Mouse (Mus musculus) adrenal gland, postnatal 14 days (tissue): ENCODE data around the gene Fam19a5. TPM values are rescaled to one million over a fixed set of nuclear protein-coding genes. Genes with fewer than 3 reads are reported as not detected.

Experiments
- DNase-seq: peaks from one replicate; pipeline ENCODE4 v3.0.0; 2021; ENCODE audit warnings: mixed read lengths
- total RNA-seq: library from RNA; stranded (reverse); gene quantifications from 2 replicates; pipeline ENCODE4 v1.2.3, GENCODE M21; 2021

The Fam19a5 gene
- total RNA-seq, 1 experiment from 2014 or later, result 7.3 TPM

DNA sequence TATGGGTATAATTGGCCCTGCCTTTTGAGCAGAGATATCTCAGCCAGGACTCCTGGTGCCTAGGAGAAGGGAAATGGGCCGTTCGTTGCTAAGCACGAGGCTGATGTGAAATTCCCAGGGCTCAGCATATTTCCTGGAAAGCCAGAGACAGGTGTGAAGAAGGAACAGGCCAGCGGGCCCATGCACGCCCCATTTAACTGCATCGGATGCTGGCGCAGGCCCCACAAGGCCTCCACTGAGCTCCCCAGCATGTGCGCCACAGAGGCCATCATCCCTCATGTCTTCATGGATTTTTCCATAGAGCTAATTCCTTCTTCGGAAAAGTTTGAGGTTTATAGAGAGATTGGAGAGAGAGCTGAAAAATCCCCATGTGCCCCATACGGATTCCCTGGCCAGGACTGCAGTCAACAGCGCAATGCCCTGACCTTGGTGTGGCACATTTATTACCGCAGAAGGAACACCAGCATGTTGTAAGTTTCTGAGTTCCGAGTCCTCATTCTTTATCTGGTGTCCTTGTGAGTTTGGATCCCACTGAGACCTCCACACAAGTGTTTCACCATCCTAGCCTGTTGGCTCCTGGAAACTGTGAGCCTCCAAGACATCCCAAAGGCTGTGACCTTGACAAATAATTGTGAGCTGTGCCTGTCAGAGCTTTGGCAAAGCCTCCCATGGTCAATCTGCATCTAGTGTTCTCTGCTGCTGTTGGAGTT, 122.1 kb downstream of the Fam19a5 start:
- peak; percentile 51 for DNase-seq

DNA sequence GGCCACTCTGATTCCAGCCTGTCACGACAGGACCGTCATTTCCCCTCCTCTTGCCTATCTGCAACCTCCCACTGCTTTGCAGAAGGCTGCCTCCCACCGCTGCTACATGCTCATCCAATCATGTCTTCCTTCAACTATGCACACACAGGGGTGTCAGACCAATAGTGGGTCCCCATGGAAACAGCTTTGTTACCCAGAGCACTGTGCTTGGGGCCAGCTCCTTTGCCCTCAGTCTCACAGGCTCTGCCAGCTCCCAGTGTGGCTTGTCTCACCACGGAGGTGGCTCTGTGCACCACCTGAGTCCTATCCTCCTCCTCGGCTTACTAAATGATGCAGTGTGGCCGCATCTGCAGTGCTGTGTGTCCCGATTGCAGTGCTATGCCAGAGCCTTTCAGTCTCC, 123.3 kb downstream of the Fam19a5 start:
- DNase-seq, result no peak

DNA sequence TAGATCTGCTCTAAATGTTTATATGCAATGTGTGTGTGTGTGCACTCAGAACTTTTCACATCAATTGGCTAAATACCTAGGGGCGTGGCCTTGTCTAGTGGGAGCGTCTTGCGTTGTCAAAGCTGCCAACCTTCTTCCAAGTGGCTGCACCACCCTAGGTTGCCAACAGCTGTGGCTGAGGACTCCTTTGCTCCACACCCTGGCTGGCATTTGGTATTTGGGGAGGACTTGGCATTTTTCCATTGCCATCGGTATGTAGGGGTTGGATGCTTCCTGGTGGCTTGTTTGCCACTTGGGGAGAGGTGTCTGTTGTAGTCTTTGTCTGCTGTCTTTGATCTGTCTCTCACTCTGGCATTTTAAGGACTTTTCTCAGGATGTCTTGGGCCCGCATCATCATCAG, 124.0 kb downstream of the Fam19a5 start:
- DNase-seq, result no peak

DNA sequence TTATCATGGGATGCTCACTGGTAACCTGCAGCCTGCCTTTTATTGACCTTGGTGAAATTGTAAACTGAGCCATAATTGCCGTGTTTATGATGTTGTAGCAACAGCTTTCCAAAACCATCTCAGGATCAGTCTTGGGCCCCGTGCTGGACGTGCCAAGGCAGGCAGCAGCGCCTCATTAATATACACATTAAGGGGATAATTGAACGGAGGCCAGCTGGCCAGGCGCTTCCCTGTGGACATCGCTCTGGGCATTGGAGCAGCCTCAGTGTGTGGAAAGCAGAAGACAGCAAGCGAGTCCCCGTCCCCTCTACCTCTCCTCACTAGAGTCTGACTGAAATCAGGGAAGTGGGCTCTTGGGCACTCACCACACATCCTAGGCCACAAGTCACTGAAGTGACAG, 127.8 kb downstream of the Fam19a5 start:
- DNase-seq, result no peak

DNA sequence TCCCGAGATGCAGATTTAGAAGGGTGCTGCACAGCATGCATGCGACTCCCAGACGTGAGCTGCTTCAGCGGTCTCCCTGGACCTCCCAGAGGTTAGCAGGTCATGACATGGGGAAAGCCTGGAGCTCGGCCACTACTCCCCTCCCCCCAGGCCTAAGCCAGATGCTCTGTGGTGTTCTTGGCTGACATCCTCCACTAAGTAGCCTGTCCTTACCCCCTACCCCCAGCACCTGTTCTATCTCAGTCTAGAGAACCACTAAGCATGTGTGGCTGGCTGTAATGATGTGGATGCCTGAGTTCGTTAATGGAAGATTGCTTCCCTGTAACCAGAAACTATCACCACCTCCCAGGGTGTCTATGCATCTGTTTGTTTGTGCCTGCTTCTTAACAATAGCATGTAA, 134.6 kb downstream of the Fam19a5 start:
- no peak for DNase-seq

DNA sequence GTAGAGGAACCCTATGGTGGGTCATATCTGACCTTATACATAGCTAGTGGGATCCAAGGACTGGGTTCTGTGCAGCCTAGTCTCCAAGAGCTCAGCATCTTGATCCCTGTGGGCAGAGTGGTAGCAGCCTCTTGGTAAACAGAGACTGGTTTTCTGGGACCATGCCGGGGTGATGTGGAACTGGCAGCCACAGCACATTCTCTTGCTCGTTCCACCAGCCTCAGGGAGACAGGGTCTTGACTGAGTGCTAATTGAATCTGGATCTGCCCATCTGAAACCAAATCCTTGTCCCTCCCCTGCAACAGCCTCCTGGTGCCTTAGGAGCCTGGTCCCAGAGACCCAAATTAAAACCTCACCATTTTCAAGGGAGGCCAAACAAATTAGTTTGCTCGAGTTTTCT, 138.3 kb downstream of the Fam19a5 start:
- no peak for DNase-seq

DNA sequence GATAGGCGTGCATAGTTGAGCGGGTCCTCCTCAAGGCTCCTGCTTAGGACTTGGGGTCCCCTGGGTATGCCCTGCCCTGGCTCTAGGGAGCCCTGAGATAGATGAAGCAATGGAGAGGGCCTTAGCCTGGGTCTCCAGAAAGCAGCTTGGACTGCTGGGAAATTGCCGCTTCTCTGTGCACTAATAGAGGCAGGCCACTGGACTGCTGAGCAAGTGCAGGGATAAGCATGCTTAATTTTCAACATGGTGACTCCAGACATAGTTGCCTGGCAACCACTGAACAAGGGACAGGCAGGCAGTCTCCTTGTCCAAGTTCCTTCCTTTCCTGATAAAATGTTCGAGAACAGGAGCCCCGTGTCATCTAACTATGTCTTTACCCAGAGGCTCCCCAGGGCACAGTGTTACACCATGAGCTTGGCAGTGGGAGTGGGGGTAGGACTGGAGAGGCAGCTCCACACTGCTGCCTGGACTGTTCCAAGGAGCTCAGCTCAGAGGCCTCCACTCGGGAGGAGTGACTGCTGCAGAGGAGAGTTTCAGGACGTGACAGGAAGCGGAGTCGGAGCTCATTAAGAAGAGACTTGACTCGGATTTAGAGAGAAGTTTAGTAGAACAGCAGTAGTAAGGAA, 142.4 kb downstream of the Fam19a5 start:
- peak; percentile 55 for DNase-seq

DNA sequence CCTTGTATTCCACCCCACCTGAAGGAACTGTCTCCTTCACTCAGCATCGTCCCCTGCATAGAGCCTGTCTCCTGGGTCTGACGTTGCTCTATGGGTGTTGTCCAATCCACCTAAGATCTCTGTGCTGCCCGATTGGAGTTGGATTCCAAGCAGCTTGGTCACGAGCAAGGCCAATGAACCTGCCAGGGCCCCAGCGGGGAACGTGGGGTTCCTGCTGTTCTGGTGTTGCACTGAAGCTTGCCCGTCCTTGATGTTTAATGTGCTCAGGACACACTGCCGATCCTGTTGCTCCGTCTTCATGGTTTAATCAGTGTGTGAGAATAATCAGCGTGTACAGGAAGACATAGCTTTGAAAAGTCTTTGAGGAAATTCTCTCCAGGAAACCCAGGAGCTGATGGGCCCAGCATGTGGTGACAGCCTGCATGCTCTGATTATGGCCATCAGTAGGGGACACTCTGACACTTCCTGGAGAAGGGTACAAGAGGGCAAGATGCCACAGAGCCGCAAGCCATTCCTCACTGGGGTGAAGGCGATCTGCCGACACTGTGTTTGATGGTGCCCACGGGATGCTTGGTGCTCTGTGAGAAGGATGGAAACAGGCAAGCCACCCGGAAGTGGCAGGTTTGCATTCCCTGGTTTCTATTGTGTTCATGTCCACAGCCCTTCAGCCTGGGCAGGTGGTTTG, 147.3 kb downstream of the Fam19a5 start:
- DNase-seq, result no peak

DNA sequence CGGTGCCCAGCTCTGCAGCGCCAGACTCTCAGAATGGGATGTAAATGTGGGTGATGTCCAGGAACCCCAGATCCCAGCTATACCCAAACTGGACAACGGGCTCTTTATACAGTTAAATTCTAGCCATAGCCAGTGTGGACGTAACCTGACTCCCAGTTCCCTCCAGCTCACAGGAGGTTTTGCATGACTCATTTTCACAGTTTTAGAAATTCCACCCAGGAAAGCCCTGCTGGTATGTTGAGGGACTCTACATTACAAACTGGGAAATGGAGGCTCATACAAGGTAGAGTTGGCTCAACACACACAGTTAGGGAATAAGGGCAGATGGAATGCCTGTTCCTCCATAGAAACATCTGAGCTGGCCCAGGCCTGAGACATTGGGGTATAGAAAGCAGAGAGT, 147.9 kb downstream of the Fam19a5 start:
- DNase-seq, result no peak

DNA sequence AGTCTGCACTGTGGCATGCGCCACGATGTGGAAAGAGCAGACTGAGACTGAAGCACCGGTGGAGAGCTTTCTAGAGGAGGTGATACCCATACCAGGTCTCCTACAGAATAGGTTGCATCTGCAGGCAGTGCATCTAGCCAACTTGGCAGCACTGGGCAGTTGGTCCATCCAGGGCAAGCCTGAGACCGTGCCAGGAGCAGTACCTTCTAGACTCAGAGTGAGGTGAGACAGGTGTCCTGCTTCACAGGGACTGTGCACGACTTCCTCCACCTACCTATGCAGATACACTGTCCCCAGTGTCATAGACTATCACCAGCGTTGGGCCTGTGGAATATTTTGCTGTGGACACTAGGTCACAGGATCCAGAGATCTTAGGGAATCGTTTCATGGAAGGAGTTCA, 148.3 kb downstream of the Fam19a5 start:
- no peak for DNase-seq

DNA sequence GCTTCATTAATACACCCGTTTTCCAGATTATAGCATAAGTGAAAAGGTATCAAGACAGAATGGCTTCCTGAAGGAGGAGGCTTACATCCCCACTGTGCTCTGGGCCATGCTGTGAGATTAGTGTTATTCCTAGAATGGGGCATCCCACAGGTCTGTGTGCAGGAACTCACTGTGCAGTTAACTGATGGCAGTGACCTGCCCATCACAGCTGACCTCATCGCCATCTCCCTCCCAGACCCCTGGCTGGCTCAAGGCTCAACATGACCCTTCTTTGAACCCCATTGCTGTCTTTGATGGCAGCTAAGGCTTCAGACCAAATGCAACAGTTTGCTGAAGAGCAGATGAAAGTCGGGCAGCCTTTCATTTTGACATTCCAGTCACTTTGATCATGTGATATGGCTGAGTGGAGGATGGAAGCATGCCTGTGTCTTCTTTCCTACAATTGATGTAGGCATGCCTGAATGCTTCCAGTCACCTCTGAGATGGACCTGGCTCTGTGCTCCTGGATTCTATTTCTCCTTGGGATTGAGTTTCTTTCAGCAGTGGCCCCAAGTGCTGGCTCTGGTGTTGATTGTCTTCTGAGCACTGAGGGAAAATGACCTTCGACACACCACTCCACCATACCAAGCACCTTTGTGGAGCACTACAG, 148.9 kb downstream of the Fam19a5 start:
- DNase-seq, result no peak

DNA sequence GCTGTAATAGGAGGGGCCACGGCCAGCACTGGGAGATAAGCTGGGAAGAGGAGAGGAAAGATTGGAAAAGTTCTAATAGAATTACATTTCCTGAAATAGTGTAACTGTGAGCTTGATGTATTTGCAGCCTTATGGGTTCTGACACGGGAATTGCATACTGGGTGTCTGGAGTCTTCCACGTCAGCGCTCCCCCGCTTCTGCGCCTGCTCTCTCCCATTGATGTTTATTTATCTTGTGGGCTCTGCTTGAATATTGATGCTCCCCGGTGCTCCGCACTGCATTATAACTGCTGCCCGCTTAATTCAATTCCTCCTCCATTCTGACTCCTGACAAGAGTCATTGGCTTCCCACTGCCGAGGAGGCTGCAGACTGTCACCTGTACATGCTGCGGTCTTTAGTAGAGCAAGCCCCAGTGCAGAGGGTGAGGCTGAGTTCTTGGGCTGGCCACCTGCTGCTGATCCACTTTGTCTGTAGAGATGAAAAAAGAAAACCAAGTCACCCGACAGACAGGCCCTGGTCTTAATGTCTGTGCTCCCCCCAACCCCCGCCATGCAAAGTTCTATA, 153.4 kb downstream of the Fam19a5 start:
- DNase-seq, result no peak

DNA sequence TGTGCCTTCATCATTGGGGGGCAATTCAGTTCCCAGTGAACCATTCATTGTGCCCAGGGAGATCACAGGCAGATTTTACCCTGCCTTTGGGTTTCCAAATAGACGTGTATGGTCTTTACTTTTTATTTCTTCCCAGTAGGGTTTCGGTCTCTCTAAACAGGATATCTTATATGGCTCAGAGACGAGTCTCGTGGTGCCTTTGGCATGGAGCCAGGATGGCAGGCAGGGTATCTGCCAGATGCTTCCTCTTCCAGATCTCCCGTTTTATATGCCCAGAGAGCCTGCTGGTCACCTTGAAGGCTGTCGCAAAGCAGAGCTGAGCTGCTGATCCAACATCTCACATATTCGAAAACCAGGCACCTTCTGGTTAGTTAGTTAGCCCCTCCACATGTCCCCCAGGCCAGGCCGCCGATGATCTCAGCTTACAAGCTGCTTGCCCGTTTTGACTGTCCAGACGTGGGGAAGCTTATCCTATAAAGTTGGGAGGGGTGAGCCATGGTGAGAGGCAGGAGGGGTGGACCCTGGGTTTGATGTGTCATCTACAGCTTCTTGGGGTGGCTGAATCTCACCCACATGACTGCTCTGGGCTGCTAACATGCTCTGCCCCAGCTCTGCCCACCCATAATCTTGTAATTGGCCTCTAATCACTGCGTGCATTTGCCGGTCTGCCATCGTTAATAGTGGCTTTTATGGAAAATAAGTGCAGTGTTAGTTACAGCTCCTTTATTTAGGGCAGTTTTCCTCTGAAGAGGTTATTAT, 154.6 kb downstream of the Fam19a5 start:
- DNase-seq, result peak; percentile 16

DNA sequence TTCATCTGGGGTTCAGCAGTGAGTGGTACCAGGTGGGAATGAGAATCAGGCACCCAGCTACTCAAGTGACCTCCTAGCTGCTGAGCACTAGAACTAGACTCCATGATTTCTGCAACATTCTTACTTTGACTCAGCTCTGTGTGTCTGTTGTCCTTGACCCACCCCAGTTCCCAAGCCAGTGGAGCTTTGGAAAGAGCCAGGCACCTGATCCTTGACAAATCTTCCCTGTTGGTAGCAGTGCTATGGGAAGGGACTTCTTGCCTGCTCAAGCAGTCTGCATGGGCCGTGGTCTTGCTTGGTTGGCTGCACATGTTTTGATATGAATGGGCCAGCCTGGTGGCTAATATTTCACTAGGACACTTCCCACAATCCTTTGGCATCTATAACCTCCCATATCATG, 158.7 kb downstream of the Fam19a5 start:
- no peak for DNase-seq

DNA sequence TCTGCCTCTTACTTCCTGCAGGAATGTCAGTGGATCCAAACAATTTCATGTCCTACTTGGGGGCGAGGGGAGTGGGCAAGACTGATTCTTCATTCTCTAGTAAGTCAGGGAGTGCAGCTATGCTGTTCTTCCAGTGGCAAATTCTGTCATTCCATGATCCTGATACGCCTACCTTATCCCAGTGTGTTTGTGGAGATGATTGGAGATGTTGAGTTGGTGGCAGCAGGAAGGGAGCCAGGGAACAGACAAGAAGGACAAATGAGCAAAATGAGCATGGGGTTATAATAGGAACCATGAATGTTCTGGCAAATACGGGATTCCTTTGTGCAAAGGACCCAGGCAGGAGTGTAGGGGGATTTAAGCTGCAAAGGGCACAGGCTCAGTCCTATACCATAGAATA, 159.2 kb downstream of the Fam19a5 start:
- no peak for DNase-seq

DNA sequence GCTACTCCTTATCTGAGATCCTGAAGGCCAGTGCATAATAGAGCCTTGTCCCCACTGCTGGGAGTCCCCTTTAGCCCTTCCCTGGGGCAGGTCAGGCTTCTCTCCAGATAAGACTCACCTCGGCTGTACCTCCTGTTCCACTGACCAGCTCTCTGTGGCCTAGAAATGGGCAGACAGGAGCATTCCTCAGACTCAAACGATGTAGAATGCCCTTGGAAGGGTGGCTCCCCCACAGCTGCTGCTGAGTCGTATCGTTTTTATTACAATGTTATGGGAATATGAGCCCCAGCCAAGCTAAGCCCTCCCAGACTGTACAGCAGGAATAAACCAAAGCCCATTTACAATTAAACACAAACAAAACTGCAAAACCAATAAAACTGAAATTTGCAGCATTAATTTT, 167.7 kb downstream of the Fam19a5 start:
- DNase-seq, result no peak

DNA sequence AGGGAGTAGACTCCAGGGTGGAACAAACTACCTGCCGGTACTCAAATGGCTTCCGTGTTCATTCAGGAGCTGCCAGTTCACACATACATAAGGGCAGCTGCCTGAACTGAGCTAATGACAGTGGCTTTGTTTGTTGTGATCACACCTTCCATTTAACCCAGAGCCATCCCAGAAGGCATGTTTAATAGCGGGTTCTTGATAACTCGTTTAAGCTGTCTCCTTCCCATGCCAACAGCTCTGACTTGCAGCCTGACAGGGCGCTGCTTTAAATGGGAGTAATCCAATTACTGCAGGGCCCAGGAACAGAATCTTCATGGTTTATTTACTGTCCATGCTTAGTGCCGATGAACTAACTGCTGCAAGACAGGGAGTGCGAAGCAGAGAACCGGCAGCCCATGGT, 168.1 kb downstream of the Fam19a5 start:
- DNase-seq, result no peak

DNA sequence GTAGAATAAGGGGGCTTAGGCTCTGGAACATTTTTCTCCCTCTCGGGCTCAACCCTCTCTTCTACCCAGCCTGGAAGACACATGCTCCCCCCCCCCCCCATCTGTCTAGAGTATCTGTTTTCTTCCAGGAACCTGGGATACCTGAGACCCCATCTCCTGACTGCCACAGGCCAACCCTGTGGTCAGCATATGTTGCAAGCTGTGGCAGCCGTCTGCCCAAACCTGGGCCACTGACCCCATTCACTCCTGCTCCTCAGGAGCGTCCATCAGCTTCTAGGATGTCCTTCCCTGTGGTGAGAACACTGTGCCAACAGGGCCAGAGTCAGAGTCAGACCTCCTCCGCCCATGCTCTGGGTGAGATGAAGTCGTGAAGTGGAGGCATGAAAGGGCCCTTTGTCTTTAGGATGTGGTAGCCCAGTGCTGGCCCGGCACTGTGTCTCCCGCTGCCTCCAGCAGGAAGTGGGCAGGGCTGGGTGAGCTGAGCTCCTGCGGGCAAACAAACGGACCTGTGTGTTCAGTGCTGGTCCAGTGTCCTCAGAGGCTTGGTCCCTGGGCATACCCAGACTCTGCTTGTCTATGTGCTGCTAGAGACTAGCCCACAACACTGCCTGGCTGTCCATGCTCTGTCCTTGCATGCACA, 171.1 kb downstream of the Fam19a5 start:
- DNase-seq, result no peak

DNA sequence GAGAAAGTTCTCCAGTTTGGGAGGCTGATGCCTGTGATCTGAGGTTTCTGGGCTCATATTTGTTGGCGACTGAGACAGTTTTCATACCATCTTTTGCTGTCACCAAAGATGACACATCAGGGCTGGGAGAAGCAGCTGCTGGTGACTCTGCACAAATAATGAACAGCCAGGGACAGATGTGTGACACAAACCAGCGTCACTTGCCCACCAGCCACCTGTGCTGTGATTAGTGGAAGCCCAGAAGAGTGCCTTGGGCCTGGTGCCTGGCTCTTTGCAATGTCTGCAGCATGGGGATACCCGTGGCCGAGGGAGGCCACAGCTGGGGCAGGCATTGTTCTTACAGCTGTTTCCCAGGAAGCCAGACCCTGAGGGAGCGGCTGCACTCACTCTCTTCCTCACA, 173.0 kb downstream of the Fam19a5 start:
- DNase-seq, result peak; percentile 10

DNA sequence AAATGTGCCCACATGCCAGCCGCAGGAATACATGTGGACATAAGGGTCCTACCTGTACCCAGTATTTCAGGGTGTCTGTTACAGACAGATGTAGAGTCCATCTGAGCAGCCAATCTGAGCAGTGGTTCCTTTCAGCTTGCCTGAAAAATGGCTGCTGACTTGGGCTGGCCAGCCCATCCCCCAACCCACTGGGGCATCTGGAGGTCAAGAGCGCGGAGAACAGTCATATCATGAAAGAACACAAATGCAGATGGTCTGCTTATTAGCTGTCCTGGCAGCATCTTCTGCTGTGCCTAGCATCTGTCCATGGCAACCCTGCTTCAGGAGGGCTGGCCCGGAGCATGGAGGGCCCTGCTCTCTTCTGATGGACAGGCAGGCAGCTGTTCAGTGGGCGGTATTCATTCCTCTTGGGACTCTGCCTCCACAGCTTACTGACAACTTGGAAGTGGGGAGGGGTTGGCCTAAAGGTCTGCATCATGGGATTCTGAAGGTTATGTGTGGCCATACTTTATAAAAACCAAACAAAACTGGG, 179.4 kb downstream of the Fam19a5 start:
- DNase-seq, result no peak

DNA sequence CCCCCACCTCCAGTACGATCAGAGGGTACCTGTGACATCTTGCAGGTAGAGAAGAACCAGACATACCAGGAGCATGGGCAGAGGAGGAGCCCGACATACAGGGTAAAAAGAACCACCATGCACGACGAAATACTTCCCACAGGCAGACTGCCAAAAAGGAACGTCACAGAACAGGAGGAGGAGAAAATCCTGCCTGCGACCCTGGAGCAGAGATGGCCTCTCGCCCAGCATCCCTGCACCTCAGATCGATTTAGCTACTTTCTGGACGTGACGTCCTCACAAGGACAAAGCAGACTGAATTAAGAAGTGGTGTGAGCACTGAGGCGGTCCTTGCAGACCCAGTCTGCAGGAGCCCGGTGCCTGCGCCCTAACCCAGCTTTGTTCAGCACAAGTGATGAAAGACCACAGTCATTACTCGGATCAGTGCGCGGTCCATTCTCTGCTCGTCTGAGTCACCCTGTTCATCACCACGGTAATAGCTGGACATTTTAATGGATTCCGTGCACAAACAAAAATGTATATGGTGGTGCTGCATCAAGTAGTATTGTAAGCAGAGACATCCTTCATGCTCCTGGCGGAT, 182.6 kb downstream of the Fam19a5 start:
- no peak for DNase-seq
